In genomic region chr3:82407432-82407831, GRCm38 (mm10) we compare ENCODE assay signal across 14 mouse cellular contexts. TPM values are rescaled to one million over a fixed set of nuclear protein-coding genes. Genes with fewer than 3 reads are reported as not detected.
DNase-seq lines count a peak whose midpoint lies in the region; ATAC-seq and TF ChIP-seq lines count a peak whose summit lies in the region.
"Had no signal": no experiment of that assay in that cellular context is flagged by ENCODE, and none has a peak within 500 bp of the region (broad histone marks: within the 10 kb centered on the region; RNA-seq: fewer than 3 reads in every experiment).

No protein-coding gene starts in this region.

- ATAC-seq in hindbrain, postnatal 0 days, result 0 out of 2 replicates have a peak, but pooled peaks have one; percentile 48
- ATAC-seq in hindbrain, embryonic 13.5 days (ENCODE audit: low FRiP score), result no peak

- peak; percentile 83 for TF ChIP-seq CTCF in hindbrain, postnatal 0 days (IDR thresholded peaks at IDR 0.05; ENCODE audit: low read depth)

- no peak overlapping the region for H3K27ac ChIP-seq in hindbrain, postnatal 0 days
- no peak overlapping the region for H3K27ac ChIP-seq in hindbrain, embryonic 13.5 days

- no peak overlapping the region for H3K4me3 ChIP-seq in hindbrain, postnatal 0 days (ENCODE audit: low read length)
- H3K4me3 ChIP-seq in hindbrain, embryonic 13.5 days, result no peak overlapping the region

- H3K9me3 ChIP-seq in hindbrain, postnatal 0 days (ENCODE audit: low read length), result no peaks in the 10 kb centered on the region
- H3K9me3 ChIP-seq in hindbrain, embryonic 13.5 days, result no peaks in the 10 kb centered on the region
- H3K9me3 ChIP-seq: G1E had no signal

- H3K36me3 ChIP-seq in hindbrain, postnatal 0 days (ENCODE audit: insufficient read depth, low read length), result no peaks in the 10 kb centered on the region
- no peaks in the 10 kb centered on the region for H3K36me3 ChIP-seq in hindbrain, embryonic 13.5 days
- H3K36me3 ChIP-seq: G1E had no signal

- H3K4me1 ChIP-seq in hindbrain, postnatal 0 days (ENCODE audit: insufficient read depth, low read length), result no peaks in the 10 kb centered on the region
- no peaks in the 10 kb centered on the region for H3K4me1 ChIP-seq in hindbrain, embryonic 13.5 days (replicated peaks)

- no peaks in the 10 kb centered on the region for H3K27me3 ChIP-seq in hindbrain, postnatal 0 days (ENCODE audit: insufficient read depth, low read length)
- no peaks in the 10 kb centered on the region for H3K27me3 ChIP-seq in hindbrain, embryonic 13.5 days

- no peak overlapping the region for H3K4me2 ChIP-seq in hindbrain, postnatal 0 days (ENCODE audit: low read depth, low read length)
- no peak overlapping the region for H3K4me2 ChIP-seq in hindbrain, embryonic 13.5 days
- H3K4me2 ChIP-seq: heart, embryonic 11.5 days had no signal

- peak; percentile 13 to 39 for DNase-seq in adrenal gland, adult (ENCODE audit: inconsistent age in 2 of 2, low spot score in 1 of 2)
- no peak for DNase-seq in adrenal gland, postnatal 10 days
- peak; percentile 72 for DNase-seq in hindbrain, postnatal 0 days (ENCODE audit: low spot score)
- DNase-seq in right cerebral cortex, postnatal 10 days (ENCODE audit: low spot score in 2 of 2), result peak; percentile 46 to 49
- no peak for DNase-seq in right cerebral cortex, postnatal 14 days
- DNase-seq in gastrocnemius, postnatal 10 days, result no peak
- DNase-seq in lung, postnatal 14 days, result no peak
- DNase-seq: adrenal gland, adult 2 months; kidney, adult 11 months; lung, postnatal 10 days; thymus, postnatal 4 days had no signal

- WGBS in hindbrain, postnatal 0 days, result 41% methylated on average over 2 of the region's 2 CpGs
- 67% methylated on average over 2 of the region's 2 CpGs for WGBS in hindbrain, embryonic 13.5 days

- no peak overlapping the region for H3K9ac ChIP-seq in hindbrain, postnatal 0 days (replicated peaks; ENCODE audit: low read length)
- H3K9ac ChIP-seq in hindbrain, embryonic 13.5 days, result no peak overlapping the region

RNA-seq across cellular contexts. Expression of gene Map9, which starts 49.6 kb away (rescaled TPM):
- 1 to 10 TPM; 4.5 to 6.5 TPM for total RNA-seq in adrenal gland, postnatal 10 days (2021)
- total RNA-seq in hindbrain, postnatal 0 days (2014; rRNA removed), result 47.8 and 53.3 TPM in 2 replicates
- polyA plus RNA-seq in hindbrain, postnatal 0 days (2015; fragmentation: Nextera tagmentation; extraction: Ambion mirVana), result 109 and 118 TPM in 2 replicates
- 46.1 and 47.1 TPM in 2 replicates for polyA plus RNA-seq in hindbrain, embryonic 13.5 days (2015; fragmentation: Nextera tagmentation; extraction: Ambion mirVana)
- 1 to 10 TPM; 1.7 to 1.9 TPM for total RNA-seq in gastrocnemius, postnatal 10 days (2021)
- polyA plus RNA-seq: G1E had no signal

Comparison
In these comparisons a context has a peak if more than half of its experiments do, and no peak if none do; other contexts are left out.
1. DNase-seq: peak in adrenal gland, adult (2 of 2), hindbrain, postnatal 0 days (single experiment) and right cerebral cortex, postnatal 10 days (2 of 2); none in adrenal gland, postnatal 10 days (single experiment), right cerebral cortex, postnatal 14 days (single experiment), gastrocnemius, postnatal 10 days (single experiment) and lung, postnatal 14 days (single experiment).